In the genomic region with DNA sequence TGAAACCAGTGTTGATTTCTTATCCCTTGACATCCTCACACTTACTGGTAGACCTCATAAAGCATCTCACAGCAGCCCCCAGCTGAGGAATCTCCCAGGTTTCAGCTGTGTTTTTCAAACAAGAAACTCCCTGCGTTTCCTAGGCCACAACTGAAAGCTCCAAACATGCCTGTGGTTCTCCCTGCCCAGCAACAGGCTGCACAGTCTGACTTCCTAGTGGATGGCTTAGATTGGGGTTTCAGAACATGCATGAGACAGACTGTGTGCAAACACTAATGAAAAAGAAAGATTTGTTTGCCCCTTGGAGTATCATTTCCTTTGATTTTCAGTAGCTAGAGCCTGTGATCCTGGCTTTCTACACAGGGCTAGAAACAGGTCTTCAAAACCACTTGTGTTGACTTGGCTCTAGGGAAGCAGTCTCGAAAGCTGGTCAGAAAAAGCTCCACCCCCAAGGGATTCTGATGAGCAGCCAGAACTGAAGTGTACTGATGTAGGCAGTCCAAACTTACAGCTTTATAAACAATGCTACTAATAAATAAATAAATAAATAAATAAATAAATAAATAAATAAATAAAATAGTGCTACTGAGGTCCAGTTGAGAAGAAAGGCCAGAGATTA, we compare ENCODE assay signal across 8 mouse cellular contexts. TPM values are rescaled to one million over a fixed set of nuclear protein-coding genes. Genes with fewer than 3 reads are reported as not detected.
DNase-seq lines count a peak whose midpoint lies in the region; ATAC-seq and TF ChIP-seq lines count a peak whose summit lies in the region.

Tm4sf1 (minus strand) TSS at position 68 of the 619 bp plus-strand sequence.

- TF ChIP-seq CTCF in liver, postnatal 0 days (IDR thresholded peaks at IDR 0.05; ENCODE audit: low read depth) = no peak

- H3K9me3 ChIP-seq in lung, embryonic 15.5 days = no peaks in the 10 kb centered on the region
- no peaks in the 10 kb centered on the region for H3K9me3 ChIP-seq in forebrain, embryonic 15.5 days
- no peaks in the 10 kb centered on the region for H3K9me3 ChIP-seq in liver, postnatal 0 days (ENCODE audit: low read length)

- no peak within 1 kb of the TSS for H3K4me3 ChIP-seq in lung, embryonic 15.5 days
- H3K4me3 ChIP-seq in forebrain, embryonic 15.5 days = no peak within 1 kb of the TSS
- no peak within 1 kb of the TSS for H3K4me3 ChIP-seq in liver, postnatal 0 days (ENCODE audit: low read depth, low read length)

- no peak for DNase-seq in lung, postnatal 25 days (ENCODE audit: low spot score)
- DNase-seq in heart, postnatal 4 days = no peak
- DNase-seq in liver, postnatal 0 days = no peak
- no peak for DNase-seq in c-Kit-positive CD71-positive TER-119-positive erythroid progenitor cells, embryonic 14.5 days (ENCODE audit: low spot score)
- no peak for DNase-seq in cerebellum, adult 8-10 months
- no peak for DNase-seq in thymus, adult 18-20 months

- no peak for TF ChIP-seq EP300 in liver, postnatal 0 days (IDR thresholded peaks at IDR 0.05; ENCODE audit: low read depth)

- no peaks in the 10 kb centered on the region for H3K27me3 ChIP-seq in lung, embryonic 15.5 days
- H3K27me3 ChIP-seq in forebrain, embryonic 15.5 days = no peaks in the 10 kb centered on the region
- H3K27me3 ChIP-seq in liver, postnatal 0 days (ENCODE audit: insufficient read depth, low read length) = no peaks in the 10 kb centered on the region

- no peaks in the 10 kb centered on the region for H3K4me1 ChIP-seq in lung, embryonic 15.5 days
- no peaks in the 10 kb centered on the region for H3K4me1 ChIP-seq in forebrain, embryonic 15.5 days
- no peaks in the 10 kb centered on the region for H3K4me1 ChIP-seq in liver, postnatal 0 days (ENCODE audit: insufficient read depth)

- ATAC-seq in lung, embryonic 15.5 days (ENCODE audit: borderline replicate concordance, extremely low read depth, low FRiP score, low TSS enrichment) = no peak
- no peak for ATAC-seq in forebrain, embryonic 15.5 days (replicated peaks)
- no peak for ATAC-seq in liver, postnatal 0 days

- no peak within 1 kb of the TSS for H3K27ac ChIP-seq in lung, embryonic 15.5 days
- H3K27ac ChIP-seq in forebrain, embryonic 15.5 days (replicated peaks) = no peak within 1 kb of the TSS
- no peak within 1 kb of the TSS for H3K27ac ChIP-seq in liver, postnatal 0 days (ENCODE audit: low read depth)

- 52% methylated on average over 2 of the region's 2 CpGs for WGBS in lung, embryonic 15.5 days
- WGBS in forebrain, embryonic 15.5 days = 77% methylated on average over 2 of the region's 2 CpGs
- 68% methylated on average over 2 of the region's 2 CpGs for WGBS in liver, postnatal 0 days (ENCODE audit: insufficient replicate concordance)

- no peaks in the 10 kb centered on the region for H3K36me3 ChIP-seq in lung, embryonic 15.5 days
- no peaks in the 10 kb centered on the region for H3K36me3 ChIP-seq in forebrain, embryonic 15.5 days
- H3K36me3 ChIP-seq in liver, postnatal 0 days (replicated peaks; ENCODE audit: insufficient read depth, low read length) = no peaks in the 10 kb centered on the region

- no peak within 1 kb of the TSS for H3K9ac ChIP-seq in lung, embryonic 15.5 days
- H3K9ac ChIP-seq in forebrain, embryonic 15.5 days (replicated peaks) = no peak within 1 kb of the TSS
- H3K9ac ChIP-seq in liver, postnatal 0 days (replicated peaks) = no peak within 1 kb of the TSS

- no peak within 1 kb of the TSS for H3K4me2 ChIP-seq in lung, embryonic 15.5 days
- no peak within 1 kb of the TSS for H3K4me2 ChIP-seq in forebrain, embryonic 15.5 days (replicated peaks)
- H3K4me2 ChIP-seq in liver, postnatal 0 days (ENCODE audit: low read depth, low read length) = no peak within 1 kb of the TSS

RNA-seq across cellular contexts. Expression of gene Tm4sf1, which starts in this region (rescaled TPM):
- polyA plus RNA-seq in lung, embryonic 15.5 days (2015; fragmentation: Nextera tagmentation; extraction: Ambion mirVana) = 96.9 and 100.0 TPM in 2 replicates
- polyA plus RNA-seq in forebrain, embryonic 15.5 days (2015; fragmentation: Nextera tagmentation; extraction: Ambion mirVana) = 12.6 and 15.7 TPM in 2 replicates
- total RNA-seq in heart, postnatal 4 days (2021) = 100 to 1,000 TPM; 120 to 123 TPM
- 26.9 and 29.5 TPM in 2 replicates for polyA plus RNA-seq in liver, postnatal 0 days (2015; fragmentation: Nextera tagmentation; extraction: Ambion mirVana)
